Mouse (Mus musculus) Patski (cell line): ENCODE results near the gene Gm10322. TPM values are rescaled to one million over a fixed set of nuclear protein-coding genes. Genes with fewer than 3 reads are reported as not detected.

ENCODE experiments used
- ATAC-seq: fragments of 100-300 bp; one replicate; pipeline ENCODE4 v1.8.0; 2021
- CTCF ChIA-PET: fragments of 350-600 bp; sonication (Branson Sonifier 250); formaldehyde crosslinking; loops from one replicate; lab custom pipeline; 2022; ENCODE audit warnings: inconsistent platforms; lab: Charles Lee
- POLR2A ChIA-PET: fragments of 350-600 bp; sonication (Branson Sonifier 250); formaldehyde crosslinking; loops from one replicate; lab custom pipeline; 2022; ENCODE audit warnings: antibody characterized with exemption, inconsistent platforms; lab: Charles Lee
- DNase-seq: peaks from one replicate; pipeline ENCODE4 v3.0.0-alpha.2; 2011; ENCODE audit warnings: low read depth, low spot score
- H3K27me3 ChIP-seq: fragments of 371-371 bp; one replicate; pipeline ENCODE4 v1.5.1; 2021
- CTCF ChIP-seq: fragments of 100-300 bp; IDR thresholded peaks from one replicate; pipeline ENCODE4 v1.5.1; 2021
- in situ Hi-C: fragments of 300-500 bp; cut with MboI; formaldehyde crosslinking; loops from 3 replicates; pipeline ENCODE4 v1.11.1; 2018; ENCODE audit warnings: low pct_unique_long_range_greater_than_20kb, mixed read lengths
- polyA plus RNA-seq: library from polyadenylated mRNA; unstranded; gene quantifications from one replicate; pipeline ENCODE4 v1.2.3, GENCODE M21; 2021

Gm10322 gene
- polyA plus RNA-seq, 1 experiment from 2014 or later = not detected

DNA sequence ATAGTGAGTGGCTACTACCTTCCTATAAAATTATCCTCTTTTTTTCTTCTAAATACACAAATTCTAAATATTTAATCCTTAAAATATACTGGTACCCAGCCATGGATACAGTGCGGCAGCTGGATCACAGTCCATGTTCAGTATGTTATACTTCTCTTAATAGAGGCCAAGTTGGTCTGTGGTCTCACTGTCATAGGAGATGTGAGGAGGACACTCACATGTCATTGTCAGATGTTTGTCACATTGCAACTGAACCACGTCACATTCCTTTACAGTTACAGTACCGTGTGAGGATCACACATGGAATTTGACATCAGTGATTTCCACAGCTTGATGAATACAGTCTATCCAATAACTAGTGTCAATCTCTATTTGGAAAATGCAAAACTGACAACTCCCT is 36.2 kb upstream of the Gm10322 start:
- ChIA-PET POLR2A (interaction anchor here (1.0 kb wide), 1 partner anchor 13 kb away, joined by 3 read pairs; no protein-coding TSS in a partner anchor), CTCF (no interaction called here)
- ATAC-seq (no peak), DNase-seq (no peak)
- in situ Hi-C loops = no loop called here
- no peak for TF ChIP-seq CTCF
- H3K27me3 ChIP-seq = no peaks in the 10 kb centered on the region

DNA sequence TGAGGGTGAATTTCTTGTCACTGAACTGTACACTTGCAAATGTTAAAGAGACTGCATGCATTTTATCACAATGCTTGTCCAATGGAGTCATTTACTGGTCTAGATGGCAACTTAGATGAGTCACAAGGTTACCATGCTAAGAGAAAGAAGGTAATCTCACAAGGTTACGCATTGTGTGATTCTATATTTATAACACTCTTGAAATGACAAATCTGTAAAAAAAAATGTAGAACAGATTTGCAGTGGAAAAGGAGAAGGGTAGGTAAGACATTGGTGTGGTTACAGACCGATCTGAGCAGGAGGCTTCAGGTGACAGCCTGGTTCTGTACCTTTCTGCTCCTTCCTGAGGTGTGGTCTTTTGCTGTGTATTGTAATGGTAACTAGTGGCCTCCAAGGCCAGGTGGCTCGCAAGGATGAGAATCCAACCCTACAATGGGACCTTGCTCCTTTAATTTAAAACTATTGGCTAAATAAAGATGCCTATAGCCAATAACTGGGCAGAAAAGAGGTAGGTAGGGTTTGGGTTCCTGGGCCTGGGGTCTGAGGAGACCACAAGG is 35.2 kb upstream of the Gm10322 start:
- ChIA-PET POLR2A (no interaction called here), CTCF (interaction anchor here (0.8 kb wide), 1 partner anchor 128 kb away, joined by 3 read pairs; no protein-coding TSS in a partner anchor)
- no peak for ATAC-seq

DNA sequence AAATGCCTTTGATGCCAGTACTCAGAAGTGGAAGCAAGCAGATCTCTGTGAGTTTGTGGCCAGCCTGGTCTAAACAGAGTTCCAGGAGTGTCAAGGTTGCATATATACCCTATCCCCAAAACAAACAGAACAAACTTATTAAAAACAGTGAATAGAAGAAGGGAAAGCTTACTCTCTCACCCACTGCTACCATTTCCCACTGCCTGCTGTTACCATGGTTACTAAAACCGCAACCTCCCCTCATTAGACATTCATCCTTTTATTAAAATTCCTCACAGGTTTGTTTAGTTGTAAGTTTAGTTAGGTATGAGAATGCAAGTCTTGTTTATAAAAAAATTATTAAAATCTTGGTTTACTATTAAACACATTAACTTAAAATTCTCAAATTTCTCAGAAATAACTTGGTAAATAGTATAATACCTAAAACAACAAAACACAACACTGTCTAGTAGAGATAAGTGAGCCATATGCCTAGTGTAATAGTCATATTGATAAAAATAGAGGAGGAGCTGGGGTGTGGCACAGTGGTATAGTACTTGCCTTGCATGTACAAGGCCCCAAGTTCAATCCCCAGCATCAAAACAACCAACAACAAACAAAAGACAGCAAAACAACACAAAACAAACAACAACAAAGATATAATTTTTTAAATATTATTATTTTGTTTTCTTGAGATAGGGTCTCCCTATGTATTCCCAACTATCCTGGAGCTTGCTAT is 33.9 kb upstream of the Gm10322 start:
- in situ Hi-C loops = no loop called here
- DNase-seq = no peak
- no peaks in the 10 kb centered on the region for H3K27me3 ChIP-seq
- TF ChIP-seq CTCF = no peak
- no peak for ATAC-seq
- POLR2A ChIA-PET = no interaction called here
- CTCF ChIA-PET = no interaction called here

More for the DNA sequence above, 35.2 kb upstream of the Gm10322 start:
- in situ Hi-C loops = no loop called here
- no peak for TF ChIP-seq CTCF
- no peak for DNase-seq
- H3K27me3 ChIP-seq = no peaks in the 10 kb centered on the region

DNA sequence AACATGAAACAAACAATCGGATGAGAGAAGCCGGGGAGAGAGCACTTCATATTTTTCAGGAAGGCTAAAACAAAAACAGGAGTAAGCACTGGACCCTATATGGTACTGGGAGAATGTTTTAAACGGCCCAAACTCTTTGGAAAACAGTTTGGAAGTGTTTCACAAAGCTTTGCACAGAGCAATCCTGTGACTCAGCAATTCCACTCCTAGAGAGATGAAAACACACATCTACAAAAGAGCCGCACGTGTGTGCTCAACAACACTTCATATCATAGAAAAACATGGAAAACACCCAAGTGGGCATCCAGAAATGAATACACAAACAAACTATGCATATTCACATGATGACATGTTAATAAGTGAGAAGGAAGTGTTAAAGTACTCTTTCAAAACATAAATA is 30.2 kb upstream of the Gm10322 start:
- ChIA-PET POLR2A (no interaction called here), CTCF (no interaction called here)
- in situ Hi-C loops = no loop called here
- H3K27me3 ChIP-seq = no peaks in the 10 kb centered on the region
- no peak for TF ChIP-seq CTCF
- DNase-seq = no peak
- ATAC-seq = no peak

DNA sequence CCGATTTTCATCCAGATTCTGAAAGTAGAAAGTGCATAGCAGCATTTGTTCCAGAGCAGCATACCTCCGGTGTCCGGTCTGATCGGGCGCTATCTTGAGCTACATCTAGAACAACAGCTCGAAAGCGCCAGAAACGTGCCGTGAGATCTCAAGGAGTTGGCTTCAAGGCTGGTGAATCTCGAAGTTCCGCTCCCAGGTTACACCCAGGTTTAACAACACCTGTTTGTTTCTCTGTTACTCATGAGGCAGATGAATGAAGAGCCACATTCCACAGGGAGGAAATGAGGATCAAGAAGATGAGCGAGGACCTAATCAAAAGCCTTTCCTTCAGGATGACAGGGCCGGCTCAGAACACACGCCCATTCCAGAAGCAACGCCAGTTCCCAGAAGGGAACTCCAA is 29.0 kb upstream of the Gm10322 start:
- ChIA-PET CTCF (no interaction called here), POLR2A (no interaction called here)
- DNase-seq = no peak
- TF ChIP-seq CTCF = no peak
- ATAC-seq = no peak
- in situ Hi-C loops = no loop called here
- H3K27me3 ChIP-seq = no peaks in the 10 kb centered on the region

DNA sequence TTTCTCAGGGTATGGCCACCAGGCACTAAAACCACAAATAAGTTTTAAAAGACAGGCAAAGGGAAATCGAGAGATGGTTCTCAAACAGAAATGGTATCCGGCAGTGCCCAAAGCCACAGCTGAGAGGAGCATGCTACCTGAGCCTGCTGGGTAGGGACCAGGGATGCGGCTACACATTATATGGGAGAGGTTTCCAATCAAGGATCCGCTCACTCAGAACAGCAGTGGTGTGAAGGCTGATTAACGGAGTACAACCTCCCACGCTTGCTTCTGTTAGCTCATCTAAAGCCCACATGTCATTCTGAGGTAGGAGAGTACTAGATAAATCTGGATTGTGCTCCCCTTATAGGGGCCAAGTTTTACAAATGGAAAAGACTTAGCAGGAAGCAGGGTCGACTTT is 27.7 kb upstream of the Gm10322 start:
- no peak for TF ChIP-seq CTCF
- ATAC-seq = no peak
- ChIA-PET CTCF (no interaction called here), POLR2A (no interaction called here)
- in situ Hi-C loops = no loop called here
- DNase-seq = no peak
- H3K27me3 ChIP-seq = no peaks in the 10 kb centered on the region

DNA sequence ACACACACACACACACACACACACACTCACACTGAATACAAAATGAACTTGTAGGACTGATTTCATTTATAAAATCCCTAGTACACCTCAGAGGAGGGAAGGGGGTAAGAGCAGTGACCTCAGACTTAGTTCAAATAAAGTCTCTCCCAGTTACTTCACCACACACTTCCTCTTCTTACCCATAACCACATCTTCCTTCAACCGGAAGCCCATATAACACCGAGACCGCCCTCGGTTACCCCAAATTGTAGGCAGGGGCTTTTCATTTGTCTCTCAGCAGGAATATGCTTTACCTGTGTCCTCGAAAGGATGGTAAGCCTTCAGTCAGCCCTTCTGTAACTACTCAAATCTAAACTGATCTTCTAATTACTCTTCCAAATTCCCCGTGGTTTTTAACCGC is 26.4 kb upstream of the Gm10322 start:
- no peak for ATAC-seq
- no peak for TF ChIP-seq CTCF
- POLR2A ChIA-PET = interaction anchor here (0.8 kb wide), 1 partner anchor 19 kb away, joined by 4 read pairs; no protein-coding TSS in a partner anchor
- no peaks in the 10 kb centered on the region for H3K27me3 ChIP-seq
- DNase-seq = no peak
- CTCF ChIA-PET = no interaction called here
- in situ Hi-C loops = no loop called here

DNA sequence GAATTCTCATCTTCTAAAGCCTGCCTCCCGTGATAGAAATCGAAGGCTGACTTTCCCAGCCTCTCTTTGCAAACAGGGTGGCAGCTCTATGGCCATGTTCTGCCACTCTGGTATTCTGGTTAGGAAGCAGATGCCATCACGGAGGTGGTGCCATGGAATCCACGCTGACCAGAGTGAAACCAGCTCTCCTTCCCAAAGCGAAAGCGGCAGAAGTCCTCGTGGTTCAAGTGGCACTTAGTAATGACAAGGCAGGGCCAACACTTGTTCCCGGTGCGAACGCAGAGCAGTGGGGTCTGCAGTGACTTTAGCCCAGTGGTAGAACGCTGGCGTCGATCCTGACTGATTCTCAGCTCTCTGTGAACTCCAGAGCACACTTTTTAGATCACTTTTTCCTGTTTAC is 26.0 kb upstream of the Gm10322 start:
- no peaks in the 10 kb centered on the region for H3K27me3 ChIP-seq
- TF ChIP-seq CTCF = no peak
- no peak for DNase-seq
- POLR2A ChIA-PET = no interaction called here
- CTCF ChIA-PET = no interaction called here
- in situ Hi-C loops = no loop called here
- no peak for ATAC-seq

DNA sequence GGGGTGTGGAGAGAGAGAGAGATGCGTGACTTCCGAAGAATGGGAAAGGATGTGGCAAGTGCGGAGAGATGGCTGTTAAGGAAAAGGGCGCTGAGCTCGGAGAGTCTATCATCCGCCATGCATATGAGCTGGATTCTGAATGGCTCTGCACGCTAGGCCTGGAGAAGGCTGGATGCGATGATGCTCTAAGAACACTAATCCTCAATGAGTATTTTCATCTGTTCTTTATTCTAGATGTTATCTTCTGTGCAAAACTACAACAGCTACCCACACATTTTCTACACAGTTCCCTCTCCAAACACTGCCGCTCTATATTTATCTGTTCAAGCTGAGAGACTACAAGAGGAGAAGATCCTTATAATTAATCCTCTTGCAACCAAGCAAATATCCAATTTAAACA is 25.3 kb upstream of the Gm10322 start:
- CTCF ChIA-PET = interaction anchor here (1.1 kb wide), 1 partner anchor 11 kb away, joined by 3 read pairs; no protein-coding TSS in a partner anchor
- no peaks in the 10 kb centered on the region for H3K27me3 ChIP-seq
- POLR2A ChIA-PET = no interaction called here
- DNase-seq (no peak), ATAC-seq (no peak)
- in situ Hi-C loops = no loop called here
- TF ChIP-seq CTCF = no peak

DNA sequence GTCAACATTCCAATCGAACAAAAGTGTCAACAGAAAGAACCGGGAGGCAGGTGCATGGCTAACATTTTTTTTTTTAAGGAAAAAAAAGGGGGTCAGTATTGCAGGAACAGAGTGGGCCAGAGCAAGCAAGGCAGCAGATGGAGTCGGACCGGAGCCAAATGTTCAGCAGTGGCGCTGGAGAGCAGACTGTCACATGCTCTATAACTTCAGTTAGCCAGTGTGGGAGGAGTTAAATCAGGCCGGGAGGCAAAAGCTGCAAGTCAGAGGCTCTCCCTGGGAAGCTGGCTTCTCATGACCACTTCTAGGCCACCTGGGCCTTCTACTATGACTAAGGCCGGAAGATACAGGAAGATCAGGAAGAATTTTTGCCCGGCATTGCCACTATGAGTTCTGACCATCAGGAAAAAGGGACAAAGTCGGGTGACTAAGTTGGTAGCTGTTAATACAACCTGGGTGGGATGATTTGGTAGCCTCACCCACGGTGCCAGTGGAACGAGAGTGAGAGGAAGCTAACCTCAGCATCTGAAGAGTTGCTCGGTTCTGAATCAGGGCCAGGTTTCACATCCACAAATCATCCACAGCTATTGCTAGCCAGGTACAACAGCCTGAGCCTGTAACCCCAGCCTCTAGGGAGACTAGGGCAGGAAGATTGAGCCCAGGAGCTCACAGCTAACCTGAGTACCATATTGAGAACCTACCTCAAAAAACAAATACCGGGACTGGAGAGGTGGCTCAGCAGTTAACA is 21.9 kb upstream of the Gm10322 start:
- no peak for TF ChIP-seq CTCF
- CTCF ChIA-PET = interaction anchor here (0.9 kb wide), 1 partner anchor 21 kb away, joined by 3 read pairs; no protein-coding TSS in a partner anchor
- DNase-seq = no peak

DNA sequence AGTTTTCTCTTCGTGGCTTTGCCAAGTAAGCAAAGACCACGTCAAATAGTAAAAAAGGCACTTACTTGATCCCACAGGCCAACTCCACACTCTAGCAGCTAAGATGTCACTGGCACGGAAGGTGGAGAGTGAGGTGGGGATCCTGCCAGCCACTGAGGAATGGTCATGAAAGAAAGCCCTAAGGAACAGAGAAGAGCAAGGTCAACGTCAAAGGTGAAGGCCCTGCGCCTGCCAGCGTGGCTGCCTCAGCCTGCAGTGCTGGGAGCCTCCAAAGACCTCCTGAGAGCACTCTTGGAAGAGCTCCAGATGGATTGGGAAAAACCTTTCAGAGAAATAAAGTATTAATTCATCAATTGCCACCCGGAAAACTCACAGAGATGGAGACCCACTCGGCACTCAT is 15.3 kb upstream of the Gm10322 start:
- no peaks in the 10 kb centered on the region for H3K27me3 ChIP-seq
- ChIA-PET POLR2A (no interaction called here), CTCF (no interaction called here)
- in situ Hi-C loops = no loop called here
- ATAC-seq (no peak), DNase-seq (no peak)
- no peak for TF ChIP-seq CTCF

More for the DNA sequence above, 21.9 kb upstream of the Gm10322 start:
- no peaks in the 10 kb centered on the region for H3K27me3 ChIP-seq
- ATAC-seq = no peak
- in situ Hi-C loops = no loop called here
- POLR2A ChIA-PET = interaction anchor here (0.6 to 1.3 kb wide), 3 partner anchors 8 to 21 kb away, joined by 3 to 5 read pairs (median 3); no protein-coding TSS in a partner anchor
